Comparison of ENCODE assay signal across 29 mouse cellular contexts in genomic region chr5:119815247-119815646, GRCm38 (mm10). TPM values are rescaled to one million over a fixed set of nuclear protein-coding genes. Genes with fewer than 3 reads are reported as not detected.
DNase-seq lines count a peak whose midpoint lies in the region; ATAC-seq and TF ChIP-seq lines count a peak whose summit lies in the region.
"Had no signal": no experiment of that assay in that cellular context is flagged by ENCODE, and none has a peak within 500 bp of the region (broad histone marks: within the 10 kb centered on the region; RNA-seq: fewer than 3 reads in every experiment).

No protein-coding gene starts in this region.

- POLR2A ChIA-PET in Patski (lab: Charles Lee), result no interaction called here

- H3K4me3 ChIP-seq in kidney, postnatal 0 days (replicated peaks; ENCODE audit: low read depth, low read length), result no peak overlapping the region
- H3K4me3 ChIP-seq in kidney, embryonic 16.5 days (ENCODE audit: low read length), result no peak overlapping the region
- H3K4me3 ChIP-seq in midbrain, postnatal 0 days (ENCODE audit: low read depth, low read length), result no peak overlapping the region
- no peak overlapping the region for H3K4me3 ChIP-seq in midbrain, embryonic 13.5 days (replicated peaks)
- H3K4me3 ChIP-seq: embryonic facial prominence, embryonic 15.5 days; forebrain, embryonic 15.5 days; limb, embryonic 12.5 days; liver, embryonic 12.5 days had no signal

- H3K9me3 ChIP-seq in kidney, postnatal 0 days (replicated peaks; ENCODE audit: low read length), result no peaks in the 10 kb centered on the region
- H3K9me3 ChIP-seq in kidney, embryonic 16.5 days (ENCODE audit: low read length), result peaks cover 7% of the 10 kb centered on the region
- no peaks in the 10 kb centered on the region for H3K9me3 ChIP-seq in midbrain, postnatal 0 days (ENCODE audit: low read length)
- 0 out of 2 replicates have a peak, but pooled peaks cover 4% of the 10 kb centered on the region for H3K9me3 ChIP-seq in midbrain, embryonic 13.5 days
- H3K9me3 ChIP-seq: embryonic facial prominence, embryonic 15.5 days; forebrain, embryonic 15.5 days; liver, embryonic 12.5 days had no signal

- H3K36me3 ChIP-seq in kidney, postnatal 0 days (ENCODE audit: insufficient read depth, low read length), result no peaks in the 10 kb centered on the region
- no peaks in the 10 kb centered on the region for H3K36me3 ChIP-seq in kidney, embryonic 16.5 days (ENCODE audit: insufficient read depth, low read length)
- no peaks in the 10 kb centered on the region for H3K36me3 ChIP-seq in midbrain, postnatal 0 days (ENCODE audit: insufficient read depth, low read length)
- no peaks in the 10 kb centered on the region for H3K36me3 ChIP-seq in midbrain, embryonic 13.5 days
- H3K36me3 ChIP-seq: embryonic facial prominence, embryonic 15.5 days; forebrain, embryonic 15.5 days; G1E; limb, embryonic 12.5 days; liver, embryonic 12.5 days had no signal

- no peak overlapping the region for H3K9ac ChIP-seq in kidney, postnatal 0 days (ENCODE audit: low read depth, low read length)
- no peak overlapping the region for H3K9ac ChIP-seq in kidney, embryonic 16.5 days (replicated peaks; ENCODE audit: low read length)
- H3K9ac ChIP-seq in midbrain, postnatal 0 days (replicated peaks; ENCODE audit: low read length, poor library complexity, severe bottlenecking), result no peak overlapping the region
- no peak overlapping the region for H3K9ac ChIP-seq in midbrain, embryonic 13.5 days (replicated peaks)
- H3K9ac ChIP-seq: embryonic facial prominence, embryonic 15.5 days; forebrain, embryonic 15.5 days; hindbrain, embryonic 14.5 days; limb, embryonic 12.5 days; liver, embryonic 12.5 days had no signal

- peak; percentile 31; the same call in 1 of the 2 replicates for TF ChIP-seq CTCF in kidney, postnatal 0 days (IDR thresholded peaks at IDR 0.05; ENCODE audit: low read depth)
- peak; percentile 29; the same call in 1 of the 2 replicates for TF ChIP-seq CTCF in midbrain, postnatal 0 days (IDR thresholded peaks at IDR 0.05)
- TF ChIP-seq CTCF in Patski (IDR thresholded peaks at IDR 0.05), result peak; percentile 43

- no peak overlapping the region for H3K4me2 ChIP-seq in kidney, postnatal 0 days (ENCODE audit: low read length)
- no peak overlapping the region for H3K4me2 ChIP-seq in kidney, embryonic 16.5 days (replicated peaks; ENCODE audit: low read depth, low read length)
- no peak overlapping the region for H3K4me2 ChIP-seq in midbrain, postnatal 0 days (ENCODE audit: low read depth, low read length, poor library complexity, severe bottlenecking)
- H3K4me2 ChIP-seq in midbrain, embryonic 13.5 days (replicated peaks), result no peak overlapping the region
- H3K4me2 ChIP-seq: embryonic facial prominence, embryonic 15.5 days; forebrain, embryonic 15.5 days; hindbrain, embryonic 14.5 days; limb, embryonic 12.5 days; liver, embryonic 12.5 days had no signal

- WGBS in kidney, postnatal 0 days, result 71% methylated on average over 1 of the region's 1 CpGs
- WGBS in kidney, embryonic 16.5 days, result 52% methylated on average over 1 of the region's 1 CpGs
- 62% methylated on average over 1 of the region's 1 CpGs for WGBS in midbrain, postnatal 0 days
- WGBS in midbrain, embryonic 13.5 days, result 58% methylated on average over 1 of the region's 1 CpGs

- in situ Hi-C loops in Patski (cut with MboI; ENCODE audit: low pct_unique_long_range_greater_than_20kb), result no loop called here

- no peaks in the 10 kb centered on the region for H3K4me1 ChIP-seq in kidney, postnatal 0 days (replicated peaks; ENCODE audit: insufficient read depth, low read length)
- H3K4me1 ChIP-seq in kidney, embryonic 16.5 days (ENCODE audit: insufficient read depth, low read length), result no peaks in the 10 kb centered on the region
- no peaks in the 10 kb centered on the region for H3K4me1 ChIP-seq in midbrain, postnatal 0 days (ENCODE audit: insufficient read depth, low read length)
- H3K4me1 ChIP-seq in midbrain, embryonic 13.5 days (replicated peaks), result no peaks in the 10 kb centered on the region
- H3K4me1 ChIP-seq: embryonic facial prominence, embryonic 15.5 days; forebrain, embryonic 15.5 days; liver, embryonic 12.5 days had no signal

- H3K27me3 ChIP-seq in kidney, postnatal 0 days (ENCODE audit: insufficient read depth, low read length), result peaks cover 22% of the 10 kb centered on the region
- peaks cover 77% of the 10 kb centered on the region for H3K27me3 ChIP-seq in kidney, embryonic 16.5 days (ENCODE audit: insufficient read depth, low read length)
- peaks cover 40% of the 10 kb centered on the region for H3K27me3 ChIP-seq in midbrain, postnatal 0 days (ENCODE audit: insufficient read depth, low read length)
- H3K27me3 ChIP-seq in midbrain, embryonic 13.5 days, result peaks cover 66% of the 10 kb centered on the region
- H3K27me3 ChIP-seq in Patski, result peaks cover 3% of the 10 kb centered on the region

- no peak for ATAC-seq in kidney, postnatal 0 days (replicated peaks; ENCODE audit: low FRiP score, low read depth)
- ATAC-seq in kidney, embryonic 16.5 days (ENCODE audit: low FRiP score, low TSS enrichment), result no peak
- no peak for ATAC-seq in midbrain, postnatal 0 days (ENCODE audit: low FRiP score)
- ATAC-seq in midbrain, embryonic 13.5 days, result no peak
- no peak for ATAC-seq in Patski
- ATAC-seq: forebrain, embryonic 15.5 days; inflammation-experienced regulatory T-cells, adult 6 months; liver, embryonic 12.5 days; midbrain, embryonic 16.5 days had no signal

- no peak for DNase-seq in kidney, postnatal 0 days (ENCODE audit: low spot score)
- DNase-seq in midbrain, postnatal 0 days (ENCODE audit: low spot score), result no peak
- DNase-seq in Patski (ENCODE audit: low read depth, low spot score), result no peak
- no peak for DNase-seq in right cerebral cortex, postnatal 10 days (ENCODE audit: low spot score in 2 of 2)
- DNase-seq in right cerebral cortex, adult 2 months (ENCODE audit: low spot score in 2 of 2), result no peak
- DNase-seq: adrenal gland, postnatal 25 days; cerebellum, adult 11 months; cerebellum, adult 9-11 months; gastrocnemius, postnatal 14 days; heart, postnatal 36 days; kidney, postnatal 4 days; lung, adult 2 months; right cerebral cortex, postnatal 25 days; spleen, adult 18-20 months had no signal

- CTCF ChIA-PET in Patski (lab: Charles Lee), result interaction anchor here (0.6 kb wide), 1 partner anchor 268 kb away, joined by 3 read pairs; no protein-coding TSS in a partner anchor

- H3K27ac ChIP-seq in kidney, postnatal 0 days, result no peak overlapping the region
- H3K27ac ChIP-seq in kidney, embryonic 16.5 days (ENCODE audit: low read length), result no peak overlapping the region
- no peak overlapping the region for H3K27ac ChIP-seq in midbrain, postnatal 0 days (ENCODE audit: low read depth, low read length)
- no peak overlapping the region for H3K27ac ChIP-seq in midbrain, embryonic 13.5 days
- H3K27ac ChIP-seq: embryonic facial prominence, embryonic 15.5 days; forebrain, embryonic 15.5 days; hindbrain, embryonic 14.5 days; limb, embryonic 12.5 days; liver, embryonic 12.5 days; macrophage had no signal

RNA-seq across cellular contexts. Expression of gene Tbx5, which starts 17.2 kb away (rescaled TPM):
- not detected in 2 replicates for polyA plus RNA-seq in kidney, postnatal 0 days (2015; fragmentation: Nextera tagmentation; extraction: Ambion mirVana)
- polyA plus RNA-seq in kidney, embryonic 16.5 days (2015; fragmentation: Nextera tagmentation; extraction: Ambion mirVana), result 0.14 and 0.74 TPM in 2 replicates
- total RNA-seq in midbrain, postnatal 0 days (2014; rRNA removed), result not detected in 2 replicates
- 0.04 TPM in 1 of 2 replicates, not detected in the other for polyA plus RNA-seq in midbrain, postnatal 0 days (2015; fragmentation: Nextera tagmentation; extraction: Ambion mirVana)
- polyA plus RNA-seq in midbrain, embryonic 13.5 days (2015; fragmentation: Nextera tagmentation; extraction: Ambion mirVana), result not detected in 2 replicates
- polyA plus RNA-seq in Patski (2021), result not detected
- total RNA-seq: common myeloid progenitor, adult 5-6 weeks; layer of hippocampus, postnatal 25 days; left cerebral cortex, postnatal 14 days had no signal
- polyA plus RNA-seq: forebrain, embryonic 15.5 days; G1E; inflammation-experienced regulatory T-cells, adult 6 months; kidney, embryonic 14.5 days; macrophage; midbrain, embryonic 16.5 days had no signal
